ENCODE assay signal across 8 mouse cellular contexts in genomic region chr10:81364666-81365065, GRCm38 (mm10). TPM values are rescaled to one million over a fixed set of nuclear protein-coding genes. Genes with fewer than 3 reads are reported as not detected.
DNase-seq lines count a peak whose midpoint lies in the region; ATAC-seq and TF ChIP-seq lines count a peak whose summit lies in the region.

No protein-coding gene starts in this region.

- H3K4me3 ChIP-seq in kidney, embryonic 14.5 days (ENCODE audit: low read length) = peak overlapping the region; percentile 34
- H3K4me3 ChIP-seq in forebrain, embryonic 12.5 days (replicated peaks) = peak overlapping the region; percentile 35
- peak overlapping the region; percentile 16; the same call in 1 of the 2 replicates for H3K4me3 ChIP-seq in intestine, postnatal 0 days (ENCODE audit: low read depth, low read length)
- no peak overlapping the region for H3K4me3 ChIP-seq in myocyte

- 11% methylated on average over 28 of the region's 28 CpGs for WGBS in kidney, embryonic 14.5 days
- 12% methylated on average over 28 of the region's 28 CpGs for WGBS in forebrain, embryonic 12.5 days
- WGBS in intestine, postnatal 0 days = 18% methylated on average over 28 of the region's 28 CpGs

- TF ChIP-seq POLR2A in myocyte (IDR thresholded peaks at IDR 0.05; ENCODE audit: insufficient read length, low read depth) = no peak

- no peak for TF ChIP-seq CTCF in intestine, postnatal 0 days (IDR thresholded peaks at IDR 0.05; ENCODE audit: low read depth)

- peak overlapping the region; percentile 68 for H3K4me2 ChIP-seq in kidney, embryonic 14.5 days (replicated peaks; ENCODE audit: low read depth, low read length)
- H3K4me2 ChIP-seq in forebrain, embryonic 12.5 days = peak overlapping the region; percentile 64
- peak overlapping the region; percentile 57 for H3K4me2 ChIP-seq in intestine, postnatal 0 days (replicated peaks; ENCODE audit: low read depth)
- H3K4me2 ChIP-seq in myocyte (ENCODE audit: low read depth) = no peak overlapping the region

- intact Hi-C loops in left cerebral cortex, postnatal 10 days (cut with DNase I) = no loop called here

- ATAC-seq in kidney, embryonic 14.5 days (ENCODE audit: low FRiP score, low TSS enrichment) = 0 out of 2 replicates have a peak, but pooled peaks have one; percentile 5
- ATAC-seq in forebrain, embryonic 12.5 days (ENCODE audit: low FRiP score) = 0 out of 2 replicates have a peak, but pooled peaks have one; percentile 7
- ATAC-seq in intestine, postnatal 0 days = no peak
- no peak for ATAC-seq in granulocyte monocyte progenitor cell, adult 5-6 weeks (replicated peaks; ENCODE audit: poor library complexity, severe bottlenecking)

- H3K79me2 ChIP-seq in myocyte (ENCODE audit: control insufficient read depth, insufficient read depth) = no peaks in the 10 kb centered on the region

- no peak overlapping the region for H3K27ac ChIP-seq in kidney, embryonic 14.5 days (ENCODE audit: low read depth, low read length)
- H3K27ac ChIP-seq in forebrain, embryonic 12.5 days = no peak overlapping the region
- no peak overlapping the region for H3K27ac ChIP-seq in intestine, postnatal 0 days (ENCODE audit: low read depth, low read length)

- DNase-seq in kidney, postnatal 14 days = no peak
- no peak for DNase-seq in urinary bladder, postnatal 4 days (ENCODE audit: low spot score in 2 of 2)
- no peak for DNase-seq in left cerebral cortex, postnatal 10 days (ENCODE audit: extremely low spot score in 1 of 2, low spot score in 2 of 2)

- peak overlapping the region; percentile 28; the same call in 1 of the 2 replicates for H3K9ac ChIP-seq in kidney, embryonic 14.5 days (ENCODE audit: low read depth, low read length)
- H3K9ac ChIP-seq in forebrain, embryonic 12.5 days = peak overlapping the region; percentile 44
- no peak overlapping the region for H3K9ac ChIP-seq in intestine, postnatal 0 days (ENCODE audit: low read depth, low read length)

- no peaks in the 10 kb centered on the region for H3K9me3 ChIP-seq in kidney, embryonic 14.5 days (ENCODE audit: control insufficient read depth, low read length)
- H3K9me3 ChIP-seq in forebrain, embryonic 12.5 days = no peaks in the 10 kb centered on the region
- no peaks in the 10 kb centered on the region for H3K9me3 ChIP-seq in intestine, postnatal 0 days (ENCODE audit: control insufficient read depth)

- H3K4me1 ChIP-seq in kidney, embryonic 14.5 days (ENCODE audit: control insufficient read depth, insufficient read depth, low read length) = peaks cover 28% of the 10 kb centered on the region
- H3K4me1 ChIP-seq in forebrain, embryonic 12.5 days = peaks cover 59% of the 10 kb centered on the region
- peaks cover 34% of the 10 kb centered on the region for H3K4me1 ChIP-seq in intestine, postnatal 0 days (replicated peaks; ENCODE audit: control insufficient read depth, insufficient read depth, low read length)

- no peak overlapping the region for H3ac ChIP-seq in myocyte (ENCODE audit: control insufficient read depth, insufficient read length)

- peaks cover 36% of the 10 kb centered on the region for H3K36me3 ChIP-seq in kidney, embryonic 14.5 days (ENCODE audit: control insufficient read depth, insufficient read depth, low read length)
- H3K36me3 ChIP-seq in forebrain, embryonic 12.5 days (replicated peaks) = peaks cover 36% of the 10 kb centered on the region
- peaks cover 54% of the 10 kb centered on the region for H3K36me3 ChIP-seq in intestine, postnatal 0 days (ENCODE audit: control insufficient read depth, insufficient read depth)
- peaks cover 14% of the 10 kb centered on the region for H3K36me3 ChIP-seq in myocyte (ENCODE audit: control insufficient read depth, insufficient read depth)

- peaks cover 14% of the 10 kb centered on the region for H3K27me3 ChIP-seq in kidney, embryonic 14.5 days (ENCODE audit: control insufficient read depth, insufficient read depth, low read length)
- H3K27me3 ChIP-seq in forebrain, embryonic 12.5 days = peaks cover 34% of the 10 kb centered on the region
- no peaks in the 10 kb centered on the region for H3K27me3 ChIP-seq in intestine, postnatal 0 days (replicated peaks; ENCODE audit: control insufficient read depth, insufficient read depth, low read length)
- no peaks in the 10 kb centered on the region for H3K27me3 ChIP-seq in myocyte (ENCODE audit: control insufficient read depth, insufficient read depth, insufficient read length)

TF ChIP-seq in myocyte, 11 proteins besides CTCF, POLR2A, EP300 and RAD21:
- TF ChIP-seq SRF (IDR thresholded peaks at IDR 0.05; ENCODE audit: control insufficient read depth, insufficient read length, low read depth) (no peak), POLR2AphosphoS2 (IDR thresholded peaks at IDR 0.05; ENCODE audit: insufficient read length, low read depth) (peak; percentile 87)

RNA-seq across cellular contexts. Expression of gene 4930404N11Rik, which starts 0.9 kb away (rescaled TPM):
- polyA plus RNA-seq in kidney, embryonic 14.5 days (2014; fragmentation: Nextera tagmentation; extraction: Ambion mirVana) = 0.14 and 0.30 TPM in 2 replicates
- 0.36 and 1.2 TPM in 2 replicates for polyA plus RNA-seq in forebrain, embryonic 12.5 days (2016; fragmentation: Nextera tagmentation; extraction: Ambion mirVana)
- polyA plus RNA-seq in intestine, postnatal 0 days (2015; fragmentation: Nextera tagmentation; extraction: Ambion mirVana) = 0.85 and 1.5 TPM in 2 replicates
- polyA plus RNA-seq in myocyte (2012; fragmentation: generic; extraction: Trizol) = 0.92 TPM
- total RNA-seq in granulocyte monocyte progenitor cell, adult 5-6 weeks (2014; fragmentation: Nextera tagmentation) = not detected in 2 replicates
- total RNA-seq in granulocyte monocyte progenitor cell, adult 5-6 weeks (2017) = 0.10 and 0.26 TPM in 2 replicates
- 1 to 10 TPM; 1.2 to 1.7 TPM for total RNA-seq in left cerebral cortex, postnatal 10 days (2021)

RNA-seq across cellular contexts. Expression of gene Mfsd12, which starts 7.4 kb away (rescaled TPM):
- polyA plus RNA-seq in kidney, embryonic 14.5 days (2014; fragmentation: Nextera tagmentation; extraction: Ambion mirVana) = 4.1 and 4.6 TPM in 2 replicates
- 8.2 and 8.4 TPM in 2 replicates for polyA plus RNA-seq in forebrain, embryonic 12.5 days (2016; fragmentation: Nextera tagmentation; extraction: Ambion mirVana)
- polyA plus RNA-seq in intestine, postnatal 0 days (2015; fragmentation: Nextera tagmentation; extraction: Ambion mirVana) = 29.6 and 32.8 TPM in 2 replicates
- polyA plus RNA-seq in myocyte (2012; fragmentation: generic; extraction: Trizol) = 21.7 TPM
- 12.0 and 17.5 TPM in 2 replicates for total RNA-seq in granulocyte monocyte progenitor cell, adult 5-6 weeks (2014; fragmentation: Nextera tagmentation)
- total RNA-seq in granulocyte monocyte progenitor cell, adult 5-6 weeks (2017) = 10.8 and 11.5 TPM in 2 replicates
- 10 to 100 TPM; 32.8 to 35.9 TPM for total RNA-seq in left cerebral cortex, postnatal 10 days (2021)

RNA-seq across cellular contexts. Expression of gene Fzr1, which starts 13.7 kb away (rescaled TPM):
- 101 and 108 TPM in 2 replicates for polyA plus RNA-seq in kidney, embryonic 14.5 days (2014; fragmentation: Nextera tagmentation; extraction: Ambion mirVana)
- polyA plus RNA-seq in forebrain, embryonic 12.5 days (2016; fragmentation: Nextera tagmentation; extraction: Ambion mirVana) = 145 and 148 TPM in 2 replicates
- 40.8 and 45.2 TPM in 2 replicates for polyA plus RNA-seq in intestine, postnatal 0 days (2015; fragmentation: Nextera tagmentation; extraction: Ambion mirVana)
- 42.0 TPM for polyA plus RNA-seq in myocyte (2012; fragmentation: generic; extraction: Trizol)
- 14.8 and 17.0 TPM in 2 replicates for total RNA-seq in granulocyte monocyte progenitor cell, adult 5-6 weeks (2014; fragmentation: Nextera tagmentation)
- total RNA-seq in granulocyte monocyte progenitor cell, adult 5-6 weeks (2017) = 13.5 and 15.3 TPM in 2 replicates
- total RNA-seq in left cerebral cortex, postnatal 10 days (2021) = 10 to 100 TPM; 85.7 to 94.7 TPM

RNA-seq across cellular contexts. Expression of gene Hmg20b, which starts 14.4 kb away (rescaled TPM):
- 115 and 119 TPM in 2 replicates for polyA plus RNA-seq in kidney, embryonic 14.5 days (2014; fragmentation: Nextera tagmentation; extraction: Ambion mirVana)
- 92.6 and 97.1 TPM in 2 replicates for polyA plus RNA-seq in forebrain, embryonic 12.5 days (2016; fragmentation: Nextera tagmentation; extraction: Ambion mirVana)
- 99.8 and 111 TPM in 2 replicates for polyA plus RNA-seq in intestine, postnatal 0 days (2015; fragmentation: Nextera tagmentation; extraction: Ambion mirVana)
- 80.2 TPM for polyA plus RNA-seq in myocyte (2012; fragmentation: generic; extraction: Trizol)
- 19.1 and 43.4 TPM in 2 replicates for total RNA-seq in granulocyte monocyte progenitor cell, adult 5-6 weeks (2014; fragmentation: Nextera tagmentation)
- total RNA-seq in granulocyte monocyte progenitor cell, adult 5-6 weeks (2017) = 29.8 and 35.5 TPM in 2 replicates
- total RNA-seq in left cerebral cortex, postnatal 10 days (2021) = 10 to 100 TPM; 18.3 to 20.3 TPM

RNA-seq across cellular contexts. Expression of gene Dohh, which starts 19.6 kb away (rescaled TPM):
- polyA plus RNA-seq in kidney, embryonic 14.5 days (2014; fragmentation: Nextera tagmentation; extraction: Ambion mirVana) = 59.2 and 73.9 TPM in 2 replicates
- polyA plus RNA-seq in forebrain, embryonic 12.5 days (2016; fragmentation: Nextera tagmentation; extraction: Ambion mirVana) = 68.1 and 68.5 TPM in 2 replicates
- polyA plus RNA-seq in intestine, postnatal 0 days (2015; fragmentation: Nextera tagmentation; extraction: Ambion mirVana) = 54.0 and 59.4 TPM in 2 replicates
- 103 TPM for polyA plus RNA-seq in myocyte (2012; fragmentation: generic; extraction: Trizol)
- 12.2 and 34.9 TPM in 2 replicates for total RNA-seq in granulocyte monocyte progenitor cell, adult 5-6 weeks (2014; fragmentation: Nextera tagmentation)
- 41.8 and 46.2 TPM in 2 replicates for total RNA-seq in granulocyte monocyte progenitor cell, adult 5-6 weeks (2017)
- 10 to 100 TPM; 79.3 to 83.5 TPM for total RNA-seq in left cerebral cortex, postnatal 10 days (2021)

Comparison
In these comparisons a context has a peak if more than half of its experiments do, and no peak if none do; other contexts are left out.
1. ATAC-seq: peak in kidney, embryonic 14.5 days (single experiment) and forebrain, embryonic 12.5 days (single experiment); none in intestine, postnatal 0 days (single experiment) and granulocyte monocyte progenitor cell, adult 5-6 weeks (single experiment).